Mouse (Mus musculus) adrenal gland, adult 2 months (tissue): ENCODE results near the gene Iyd. TPM values are rescaled to one million over a fixed set of nuclear protein-coding genes. Genes with fewer than 3 reads are reported as not detected.

Experiments
- DNase-seq: peaks from one replicate; pipeline ENCODE4 v3.0.0; 2021
- polyA plus RNA-seq: library from polyadenylated mRNA; depleted of rRNA; stranded (reverse); fragments of >200 nt; gene quantifications from 2 replicates; pipeline ENCODE4 v1.2.3, GENCODE M21; 2012; rRNA removed
- total RNA-seq, 2 experiments: library from RNA; stranded (reverse); gene quantifications; 2 replicates each; pipeline ENCODE4 v1.2.3; 2021

Iyd gene
- total and polyA plus RNA-seq, 3 experiments, result 0.06 to 1.3 (median 0.59) TPM

- DNase-seq, result no peak
Observed at GRCm38 (mm10) chr10:3549384-3549783, 9.3 kb downstream of the Iyd start.

- DNase-seq, result no peak
Observed at GRCm38 (mm10) chr10:3555128-3555527, 15.1 kb downstream of the Iyd start.

GRCm38 (mm10) chr10:3556538-3556937 is 16.5 kb downstream of the Iyd start:
- DNase-seq, result no peak

- DNase-seq, result no peak
Observed at GRCm38 (mm10) chr10:3559136-3559535, 19.1 kb downstream of the Iyd start.

GRCm38 (mm10) chr10:3562165-3562564 is 22.1 kb downstream of the Iyd start:
- DNase-seq, result no peak

GRCm38 (mm10) chr10:3565126-3565525 is 25.1 kb downstream of the Iyd start:
- DNase-seq, result no peak

- DNase-seq, result no peak
Observed at GRCm38 (mm10) chr10:3567821-3568220, 27.8 kb downstream of the Iyd start.

- peak; percentile 59 for DNase-seq
Observed at GRCm38 (mm10) chr10:3572723-3573649, 32.9 kb downstream of the Iyd start.

GRCm38 (mm10) chr10:3573905-3574500 is 34.0 kb downstream of the Iyd start:
- DNase-seq, result peak; percentile 21

- DNase-seq, result no peak
Observed at GRCm38 (mm10) chr10:3590632-3591031, 50.6 kb downstream of the Iyd start.

GRCm38 (mm10) chr10:3591790-3592189 is 51.8 kb downstream of the Iyd start:
- DNase-seq, result no peak

GRCm38 (mm10) chr10:3596697-3597096 is 56.7 kb downstream of the Iyd start:
- no peak for DNase-seq

- DNase-seq, result no peak
Observed at GRCm38 (mm10) chr10:3597760-3598159, 57.7 kb downstream of the Iyd start.

Other genes with a start within 250 kb of the Iyd start
- gene Ppp1r14c, start 174.2 kb upstream of the Iyd start, total RNA-seq, result 10 to 100 TPM in 1 of 2 experiments, 1 to 10 TPM in 1; 8.6 to 15.5 TPM
- gene Ppp1r14c, start 174.2 kb upstream of the Iyd start, polyA plus RNA-seq, result 7.7 and 10.4 TPM in 2 replicates
- 1 to 10 TPM; 5.0 to 5.8 TPM for gene Plekhg1, start 200.1 kb downstream of the Iyd start, total RNA-seq
- 1.5 and 1.7 TPM in 2 replicates for gene Plekhg1, start 200.1 kb downstream of the Iyd start, polyA plus RNA-seq